Mouse (Mus musculus) ES-E14 (cell line): ENCODE results near the gene Cfap45.

Experiments used
- HCFC1 ChIP-seq: IDR thresholded peaks from 2 replicates; pipeline ENCODE4 v1.6.1; 2012; ENCODE audit warnings: low read length, inconsistent platforms, borderline replicate concordance; ENCODE audit not compliant: insufficient read depth
- MAFK ChIP-seq: IDR thresholded peaks from 2 replicates; pipeline ENCODE4 v1.6.1; 2014; ENCODE audit warnings: mild to moderate bottlenecking, low read depth, low read length, inconsistent platforms; ENCODE audit not compliant: insufficient read depth
- ZC3H11A ChIP-seq: IDR thresholded peaks from 2 replicates; pipeline ENCODE4 v1.6.1; 2012; ENCODE audit warnings: low read depth, mild to moderate bottlenecking, inconsistent platforms, low read length, borderline replicate concordance
- ZNF384 ChIP-seq: IDR thresholded peaks from 2 replicates; pipeline ENCODE4 v1.6.1; 2012; ENCODE audit warnings: low read depth, low read length, inconsistent platforms

DNA sequence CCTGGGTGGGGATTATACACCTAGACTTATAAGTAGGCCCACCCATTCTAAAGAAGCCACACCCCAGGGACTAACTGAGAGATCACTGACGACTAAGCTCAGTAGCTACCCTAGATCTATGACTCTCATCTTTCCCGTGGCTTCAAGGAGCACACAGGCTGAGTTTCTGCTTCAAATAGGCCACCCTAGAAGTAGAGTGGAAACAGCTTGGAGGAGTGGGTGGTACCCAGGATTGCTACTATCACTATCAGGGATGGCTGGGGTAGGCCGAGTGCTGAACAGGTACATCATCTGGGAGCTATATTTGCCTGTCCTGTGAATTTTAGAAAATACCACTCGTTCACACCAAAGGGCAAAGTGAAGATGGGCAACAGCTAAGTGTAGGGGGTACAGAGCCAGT lies 32.7 kb upstream of the Cfap45 start:
- TF ChIP-seq HCFC1 (no peak), ZC3H11A (no peak), MAFK (no peak), ZNF384 (no peak)
